Mouse (Mus musculus): ENCODE measurements around the gene Cdk19.

Cdk19 gene

GRCm38 (mm10) chr10:40443806-40444357, 104.5 kb downstream of the Cdk19 start:
- DNase-seq (ENCODE audit: low spot score), result no peak

GRCm38 (mm10) chr10:40444586-40444985, 105.2 kb downstream of the Cdk19 start:
- DNase-seq (ENCODE audit: low spot score), result no peak

GRCm38 (mm10) chr10:40446088-40446604, 106.8 kb downstream of the Cdk19 start:
- no peak for DNase-seq (ENCODE audit: low spot score)

- DNase-seq (ENCODE audit: low spot score), result no peak
These were observed 107.3 kb downstream of the Cdk19 start for GRCm38 (mm10) chr10:40446630-40447029.

GRCm38 (mm10) chr10:40447295-40447694, 107.9 kb downstream of the Cdk19 start:
- no peak for DNase-seq (ENCODE audit: low spot score)

- no peak for DNase-seq (ENCODE audit: low spot score)
These were observed 108.6 kb downstream of the Cdk19 start for GRCm38 (mm10) chr10:40447921-40448320.

GRCm38 (mm10) chr10:40448444-40448843, 109.1 kb downstream of the Cdk19 start:
- no peak for DNase-seq (ENCODE audit: low spot score)

- no peak for DNase-seq (ENCODE audit: low spot score)
These were observed 110.2 kb downstream of the Cdk19 start for GRCm38 (mm10) chr10:40449571-40449970.

GRCm38 (mm10) chr10:40450171-40450570, 110.8 kb downstream of the Cdk19 start:
- no peak for DNase-seq (ENCODE audit: low spot score)

GRCm38 (mm10) chr10:40457116-40457515, 117.8 kb downstream of the Cdk19 start:
- no peak for DNase-seq (ENCODE audit: low spot score)

- no peak for DNase-seq (ENCODE audit: low spot score)
These were observed 119.8 kb downstream of the Cdk19 start for GRCm38 (mm10) chr10:40459141-40459540.

GRCm38 (mm10) chr10:40461362-40461761, 122.0 kb downstream of the Cdk19 start:
- DNase-seq (ENCODE audit: low spot score), result no peak

- no peak for DNase-seq (ENCODE audit: low spot score)
These were observed 122.9 kb downstream of the Cdk19 start for GRCm38 (mm10) chr10:40462257-40462656.

GRCm38 (mm10) chr10:40467174-40467911, 128.0 kb downstream of the Cdk19 start:
- DNase-seq (ENCODE audit: low spot score), result no peak

GRCm38 (mm10) chr10:40467912-40468254, 128.5 kb downstream of the Cdk19 start:
- DNase-seq (ENCODE audit: low spot score), result no peak

GRCm38 (mm10) chr10:40469145-40469544, 129.8 kb downstream of the Cdk19 start:
- no peak for DNase-seq (ENCODE audit: low spot score)

- DNase-seq (ENCODE audit: low spot score), result no peak
These were observed 137.3 kb downstream of the Cdk19 start for GRCm38 (mm10) chr10:40476535-40477285.

- no peak for DNase-seq (ENCODE audit: low spot score)
These were observed 138.2 kb downstream of the Cdk19 start for GRCm38 (mm10) chr10:40477426-40478075.

GRCm38 (mm10) chr10:40478626-40479025, 139.3 kb downstream of the Cdk19 start:
- DNase-seq (ENCODE audit: low spot score), result no peak

GRCm38 (mm10) chr10:40479216-40479615, 139.9 kb downstream of the Cdk19 start:
- DNase-seq (ENCODE audit: low spot score), result no peak

GRCm38 (mm10) chr10:40479621-40480193, 140.3 kb downstream of the Cdk19 start:
- DNase-seq (ENCODE audit: low spot score), result no peak

GRCm38 (mm10) chr10:40481534-40481933, 142.2 kb downstream of the Cdk19 start:
- DNase-seq (ENCODE audit: low spot score), result no peak

Measured in urinary bladder, postnatal 10 days (tissue).